Mouse (Mus musculus): ENCODE data around the gene Areg.

DNA sequence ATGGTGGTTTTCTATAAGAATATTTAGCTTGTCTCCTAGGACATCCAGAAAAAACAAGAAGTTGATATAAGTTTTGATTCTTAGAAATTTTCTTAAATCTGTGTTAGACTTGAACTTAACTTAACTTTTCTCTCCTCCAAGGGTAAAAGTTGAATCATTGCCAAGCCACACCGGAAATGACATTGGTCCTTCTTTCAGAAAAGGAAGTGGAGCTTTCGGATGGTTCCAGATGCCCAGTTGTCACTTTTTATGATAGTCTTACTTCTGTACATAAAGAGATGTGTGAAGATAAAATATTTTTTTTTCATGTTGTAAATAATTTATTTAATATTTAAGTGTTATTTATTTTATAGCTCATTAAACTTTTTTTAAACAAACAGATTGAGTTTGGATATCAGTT, 8.7 kb downstream of the Areg start:
- TF ChIP-seq CTCF (IDR thresholded peaks at IDR 0.05; ENCODE audit: borderline replicate concordance, insufficient read depth, low read depth, low read length): no peak
- TF ChIP-seq POLR2A (IDR thresholded peaks at IDR 0.05; ENCODE audit: borderline replicate concordance, insufficient read depth, low read length): no peak
